Mouse (Mus musculus): ENCODE measurements around the gene Ascc2. TPM values are rescaled to one million over a fixed set of nuclear protein-coding genes. Genes with fewer than 3 reads are reported as not detected.

The Ascc2 gene
- polyA plus RNA-seq, 1 experiment from 2014 or later = 18.4 TPM

GRCm38 (mm10) chr11:4605414-4605813 is 32.1 kb upstream of the Ascc2 start:
- no peaks in the 10 kb centered on the region for H3K36me3 ChIP-seq (replicated peaks)
- H3K9me3 ChIP-seq (replicated peaks) = no peaks in the 10 kb centered on the region
- peak; percentile 54; the same call in 1 of the 2 replicates for ATAC-seq (ENCODE audit: insufficient read depth)
- no peak overlapping the region for H3K9ac ChIP-seq
- WGBS (ENCODE audit: insufficient replicate concordance) = 45% methylated on average over 7 of the region's 7 CpGs
- no peak overlapping the region for H3K4me3 ChIP-seq (replicated peaks)
- peaks cover 32% of the 10 kb centered on the region for H3K27me3 ChIP-seq
- peaks cover 17% of the 10 kb centered on the region for H3K4me1 ChIP-seq (replicated peaks)
- no peak overlapping the region for H3K27ac ChIP-seq (replicated peaks)
- no peak overlapping the region for H3K4me2 ChIP-seq

GRCm38 (mm10) chr11:4606541-4606940 is 31.0 kb upstream of the Ascc2 start:
- no peaks in the 10 kb centered on the region for H3K36me3 ChIP-seq (replicated peaks)
- ATAC-seq (ENCODE audit: insufficient read depth) = no peak
- 68% methylated on average over 1 of the region's 1 CpGs for WGBS (ENCODE audit: insufficient replicate concordance)
- no peak overlapping the region for H3K9ac ChIP-seq
- peaks cover 17% of the 10 kb centered on the region for H3K4me1 ChIP-seq (replicated peaks)
- H3K9me3 ChIP-seq (replicated peaks) = no peaks in the 10 kb centered on the region
- H3K4me2 ChIP-seq = no peak overlapping the region
- peaks cover 40% of the 10 kb centered on the region for H3K27me3 ChIP-seq
- H3K27ac ChIP-seq (replicated peaks) = no peak overlapping the region
- H3K4me3 ChIP-seq (replicated peaks) = no peak overlapping the region

GRCm38 (mm10) chr11:4611904-4612303 is 25.6 kb upstream of the Ascc2 start:
- Histone ChIP-seq H3K27me3 (peaks cover 35% of the 10 kb centered on the region), H3K27ac (replicated peaks) (no peak overlapping the region), H3K36me3 (replicated peaks) (no peaks in the 10 kb centered on the region), H3K4me3 (replicated peaks) (no peak overlapping the region), H3K4me1 (replicated peaks) (no peaks in the 10 kb centered on the region), H3K4me2 (no peak overlapping the region), H3K9ac (no peak overlapping the region), H3K9me3 (replicated peaks) (no peaks in the 10 kb centered on the region)
- 63% methylated on average over 2 of the region's 2 CpGs for WGBS (ENCODE audit: insufficient replicate concordance)
- ATAC-seq (ENCODE audit: insufficient read depth) = no peak

- no peak within 1 kb of the TSS for H3K4me3 ChIP-seq (replicated peaks)
- no peak within 1 kb of the TSS for H3K27ac ChIP-seq (replicated peaks)
- no peak within 1 kb of the TSS for H3K9ac ChIP-seq
- peaks cover 21% of the 10 kb centered on the region for H3K27me3 ChIP-seq
- ATAC-seq (ENCODE audit: insufficient read depth) = no peak
- no peaks in the 10 kb centered on the region for H3K36me3 ChIP-seq (replicated peaks)
- H3K4me2 ChIP-seq = no peak within 1 kb of the TSS
- no peaks in the 10 kb centered on the region for H3K4me1 ChIP-seq (replicated peaks)
- H3K9me3 ChIP-seq (replicated peaks) = no peaks in the 10 kb centered on the region
- 70% methylated on average over 16 of the region's 16 CpGs for WGBS (ENCODE audit: insufficient replicate concordance)
These were observed 17.5 kb upstream of the Ascc2 start, which contains the start of gene Gm11032 for GRCm38 (mm10) chr11:4620017-4620485. Gene Gm11032, plus strand, starts transcription at chr11:4620067.

GRCm38 (mm10) chr11:4620501-4621108 is 16.9 kb upstream of the Ascc2 start:
- no peak for ATAC-seq (ENCODE audit: insufficient read depth)
- H3K27me3 ChIP-seq = peaks cover 21% of the 10 kb centered on the region
- 56% methylated on average over 13 of the region's 13 CpGs for WGBS (ENCODE audit: insufficient replicate concordance)

GRCm38 (mm10) chr11:4621866-4622265 is 15.7 kb upstream of the Ascc2 start:
- 73% methylated on average over 4 of the region's 4 CpGs for WGBS (ENCODE audit: insufficient replicate concordance)
- H3K27ac ChIP-seq (replicated peaks) = no peak overlapping the region
- H3K36me3 ChIP-seq (replicated peaks) = no peaks in the 10 kb centered on the region
- ATAC-seq (ENCODE audit: insufficient read depth) = no peak
- H3K9ac ChIP-seq = no peak overlapping the region
- H3K27me3 ChIP-seq = peaks cover 18% of the 10 kb centered on the region
- no peak overlapping the region for H3K4me2 ChIP-seq
- no peak overlapping the region for H3K4me3 ChIP-seq (replicated peaks)
- H3K4me1 ChIP-seq (replicated peaks) = no peaks in the 10 kb centered on the region
- no peaks in the 10 kb centered on the region for H3K9me3 ChIP-seq (replicated peaks)

More at GRCm38 (mm10) chr11:4620501-4621108, 16.9 kb upstream of the Ascc2 start:
- H3K4me3 ChIP-seq (replicated peaks) = no peak overlapping the region
- H3K9me3 ChIP-seq (replicated peaks) = no peaks in the 10 kb centered on the region
- no peaks in the 10 kb centered on the region for H3K36me3 ChIP-seq (replicated peaks)
- H3K27ac ChIP-seq (replicated peaks) = no peak overlapping the region
- H3K4me2 ChIP-seq = no peak overlapping the region
- no peak overlapping the region for H3K9ac ChIP-seq
- H3K4me1 ChIP-seq (replicated peaks) = no peaks in the 10 kb centered on the region

GRCm38 (mm10) chr11:4622442-4622986 is 15.0 kb upstream of the Ascc2 start:
- ATAC-seq (ENCODE audit: insufficient read depth) = no peak
- 69% methylated on average over 7 of the region's 7 CpGs for WGBS (ENCODE audit: insufficient replicate concordance)
- Histone ChIP-seq H3K9me3 (replicated peaks) (no peaks in the 10 kb centered on the region), H3K36me3 (replicated peaks) (no peaks in the 10 kb centered on the region), H3K4me2 (no peak overlapping the region), H3K4me1 (replicated peaks) (no peaks in the 10 kb centered on the region), H3K27me3 (peaks cover 18% of the 10 kb centered on the region), H3K27ac (replicated peaks) (no peak overlapping the region), H3K9ac (no peak overlapping the region), H3K4me3 (replicated peaks) (no peak overlapping the region)

GRCm38 (mm10) chr11:4622997-4623396 is 14.6 kb upstream of the Ascc2 start:
- no peak for ATAC-seq (ENCODE audit: insufficient read depth)
- 57% methylated on average over 5 of the region's 5 CpGs for WGBS (ENCODE audit: insufficient replicate concordance)
- Histone ChIP-seq H3K4me2 (no peak overlapping the region), H3K27ac (replicated peaks) (no peak overlapping the region), H3K27me3 (peaks cover 18% of the 10 kb centered on the region), H3K9me3 (replicated peaks) (no peaks in the 10 kb centered on the region), H3K4me1 (replicated peaks) (no peaks in the 10 kb centered on the region), H3K36me3 (replicated peaks) (no peaks in the 10 kb centered on the region), H3K9ac (no peak overlapping the region), H3K4me3 (replicated peaks) (no peak overlapping the region)

GRCm38 (mm10) chr11:4625931-4626330 is 11.6 kb upstream of the Ascc2 start:
- ATAC-seq (ENCODE audit: insufficient read depth) = no peak
- H3K27ac ChIP-seq (replicated peaks) = no peak overlapping the region
- H3K9me3 ChIP-seq (replicated peaks) = no peaks in the 10 kb centered on the region
- no peaks in the 10 kb centered on the region for H3K36me3 ChIP-seq (replicated peaks)
- H3K4me1 ChIP-seq (replicated peaks) = peaks cover 7% of the 10 kb centered on the region; the same call in 1 of the 2 replicates
- WGBS (ENCODE audit: insufficient replicate concordance) = 72% methylated on average over 7 of the region's 7 CpGs
- H3K9ac ChIP-seq = no peak overlapping the region
- H3K27me3 ChIP-seq = peaks cover 11% of the 10 kb centered on the region; the same call in 1 of the 2 replicates
- H3K4me3 ChIP-seq (replicated peaks) = no peak overlapping the region
- H3K4me2 ChIP-seq = no peak overlapping the region

- H3K9me3 ChIP-seq (replicated peaks) = no peaks in the 10 kb centered on the region
These were observed 9.9 kb upstream of the Ascc2 start for GRCm38 (mm10) chr11:4627636-4628035.

GRCm38 (mm10) chr11:4629861-4630280 is 7.7 kb upstream of the Ascc2 start:
- H3K4me1 ChIP-seq (replicated peaks) = peaks cover 15% of the 10 kb centered on the region
- no peaks in the 10 kb centered on the region for H3K36me3 ChIP-seq (replicated peaks)
- H3K9me3 ChIP-seq (replicated peaks) = no peaks in the 10 kb centered on the region
- peak overlapping the region; percentile 14; the same call in 1 of the 2 replicates for H3K27ac ChIP-seq (replicated peaks)
- no peak overlapping the region for H3K9ac ChIP-seq
- 40% methylated on average over 8 of the region's 8 CpGs for WGBS (ENCODE audit: insufficient replicate concordance)
- no peak for ATAC-seq (ENCODE audit: insufficient read depth)
- H3K27me3 ChIP-seq = peaks cover 8% of the 10 kb centered on the region
- no peak overlapping the region for H3K4me3 ChIP-seq (replicated peaks)
- no peak overlapping the region for H3K4me2 ChIP-seq

More at GRCm38 (mm10) chr11:4627636-4628035, 9.9 kb upstream of the Ascc2 start:
- ATAC-seq (ENCODE audit: insufficient read depth) = no peak
- Histone ChIP-seq H3K27me3 (peaks cover 12% of the 10 kb centered on the region), H3K36me3 (replicated peaks) (no peaks in the 10 kb centered on the region), H3K9ac (no peak overlapping the region), H3K4me2 (no peak overlapping the region), H3K27ac (replicated peaks) (no peak overlapping the region), H3K4me1 (replicated peaks) (peaks cover 7% of the 10 kb centered on the region; the same call in 1 of the 2 replicates), H3K4me3 (replicated peaks) (no peak overlapping the region)
- WGBS (ENCODE audit: insufficient replicate concordance) = 70% methylated on average over 7 of the region's 7 CpGs
